10 mouse cellular contexts compared by ENCODE assay signal in genomic region chr10:112882789-112883687, GRCm38 (mm10). TPM values are rescaled to one million over a fixed set of nuclear protein-coding genes. Genes with fewer than 3 reads are reported as not detected.
DNase-seq lines count a peak whose midpoint lies in the region; ATAC-seq and TF ChIP-seq lines count a peak whose summit lies in the region.
"Had no signal": no experiment of that assay in that cellular context is flagged by ENCODE, and none has a peak within 500 bp of the region (broad histone marks: within the 10 kb centered on the region; RNA-seq: fewer than 3 reads in every experiment).

No protein-coding gene starts in this region.

- no peaks in the 10 kb centered on the region for H3K4me1 ChIP-seq in liver, adult 2 months (ENCODE audit: control insufficient read depth, insufficient read depth, low read length)
- H3K4me1 ChIP-seq in midbrain, embryonic 15.5 days = no peaks in the 10 kb centered on the region

- no peak overlapping the region for H3K27ac ChIP-seq in liver, adult 2 months (replicated peaks; ENCODE audit: insufficient read depth, low read depth, low read length)
- H3K27ac ChIP-seq in midbrain, embryonic 15.5 days = no peak overlapping the region

- H3K27me3 ChIP-seq in liver, adult 2 months (ENCODE audit: control insufficient read depth, insufficient read depth, low read length) = no peaks in the 10 kb centered on the region
- no peaks in the 10 kb centered on the region for H3K27me3 ChIP-seq in midbrain, embryonic 15.5 days (replicated peaks)

- H3K4me2 ChIP-seq in midbrain, embryonic 15.5 days = no peak overlapping the region

- no peak for TF ChIP-seq POLR2A in liver, adult 2 months (IDR thresholded peaks at IDR 0.05; ENCODE audit: extremely low read depth, insufficient read depth, low read length)

- WGBS in liver, adult 2 months = 38% methylated on average over 6 of the region's 6 CpGs
- WGBS in midbrain, embryonic 15.5 days = 24% methylated on average over 6 of the region's 6 CpGs

- H3K4me3 ChIP-seq in liver, adult 2 months (ENCODE audit: insufficient read depth, low read depth, low read length) = no peak overlapping the region
- H3K4me3 ChIP-seq in midbrain, embryonic 15.5 days = no peak overlapping the region

- 0 out of 2 replicates have a peak, but pooled peaks have one; percentile 24 for ATAC-seq in midbrain, embryonic 15.5 days (replicated peaks)
- ATAC-seq in activated CD4-positive, CD25-positive, alpha-beta regulatory T cell, adult 4 months = no peak
- ATAC-seq: forebrain, postnatal 0 days had no signal

- peak; percentile 14 for DNase-seq in liver, adult 2 months (ENCODE audit: extremely low read depth, low read depth, low spot score)
- DNase-seq in liver (no peak), R1 (ENCODE audit: low read depth, low spot score) (peak; percentile 49)
- peak; percentile 13 for DNase-seq in kidney, adult 18-20 months
- no peak for DNase-seq in cerebellum, adult 8-10 months
- no peak for DNase-seq in cerebellum, adult 11-12 months
- DNase-seq: cerebellum, adult 9-11 months; forebrain, postnatal 0 days had no signal

- H3K79me2 ChIP-seq in liver, adult 2 months (ENCODE audit: control insufficient read depth, insufficient read depth, low read length) = no peaks in the 10 kb centered on the region

- H3K9ac ChIP-seq in liver, adult 2 months (ENCODE audit: low read depth, low read length) = no peak overlapping the region
- no peak overlapping the region for H3K9ac ChIP-seq in midbrain, embryonic 15.5 days
- H3K9ac ChIP-seq: forebrain, postnatal 0 days had no signal

- no peaks in the 10 kb centered on the region for H3K9me3 ChIP-seq in midbrain, embryonic 15.5 days

- no peak for TF ChIP-seq CTCF in liver, adult 2 months (IDR thresholded peaks at IDR 0.05; ENCODE audit: low read depth, low read length)

- no peaks in the 10 kb centered on the region for H3K36me3 ChIP-seq in liver, adult 2 months (ENCODE audit: control insufficient read depth, insufficient read depth, low read length)
- no peaks in the 10 kb centered on the region for H3K36me3 ChIP-seq in midbrain, embryonic 15.5 days (replicated peaks)

RNA-seq across cellular contexts. Expression of gene Atxn7l3b, which starts 45.8 kb away (rescaled TPM):
- 45.9 and 49.5 TPM in 2 replicates for total RNA-seq in liver, adult 2 months (2014; rRNA removed)
- polyA plus RNA-seq in liver, adult 2 months (2012; rRNA removed) = 29.3 and 34.4 TPM in 2 replicates
- 347 and 388 TPM in 2 replicates for polyA plus RNA-seq in midbrain, embryonic 15.5 days (2015; fragmentation: Nextera tagmentation; extraction: Ambion mirVana)
- polyA plus RNA-seq in activated CD4-positive, CD25-positive, alpha-beta regulatory T cell, adult 4 months (2017; shearing (Covaris generic)) = 10 to 100 TPM; 28.9 to 40.0 TPM

Comparison
In these comparisons a context has a peak if more than half of its experiments do, and no peak if none do; other contexts are left out.
1. DNase-seq: peak in liver, adult 2 months (single experiment), R1 (single experiment) and kidney, adult 18-20 months (single experiment); none in liver (single experiment), cerebellum, adult 8-10 months (single experiment) and cerebellum, adult 11-12 months (single experiment).